Mouse (Mus musculus) frontal cortex, postnatal 14 days (tissue): Measurements from ENCODE around the gene Glyat.
A peak's percentile ranks its signal among the peaks of the same experiment; 100 is the strongest.
"Not testable (repeated sequence)": the region's sequence is repeated elsewhere in the genome, so short reads cannot be mapped to it uniquely, and the experiment has no call there.

ENCODE experiments used
- DNase-seq, 2 experiments: peaks; one replicate each; pipeline ENCODE4 v3.0.0; 2022; ENCODE audit warnings: low spot score in 2 of 2

Gene Glyat

GRCm38 (mm10) chr19:12633176-12633575 is at the start of gene Glyat:
TSS of gene Glyat (plus strand) at chr19:12633308.
- DNase-seq = no peak

GRCm38 (mm10) chr19:12585310-12585709 is 47.8 kb upstream of the Glyat start:
- no peak for DNase-seq

- DNase-seq = peak; percentile 42 to 69
Measured at GRCm38 (mm10) chr19:12591908-12592307, 41.2 kb upstream of the Glyat start.

- no peak for DNase-seq
Measured at GRCm38 (mm10) chr19:12595135-12595529, 38.0 kb upstream of the Glyat start.

GRCm38 (mm10) chr19:12595530-12596289 is 37.4 kb upstream of the Glyat start:
- DNase-seq = peak; percentile 30 to 38

- DNase-seq = peak in 1 of 2 experiments; percentile 7
Measured at GRCm38 (mm10) chr19:12596290-12597072, 36.6 kb upstream of the Glyat start.

- DNase-seq = no peak
Measured at GRCm38 (mm10) chr19:12597073-12597405, 36.1 kb upstream of the Glyat start.

GRCm38 (mm10) chr19:12598674-12599073 is 34.4 kb upstream of the Glyat start:
- DNase-seq = no peak

GRCm38 (mm10) chr19:12599674-12600073 is 33.4 kb upstream of the Glyat start, which contains the start of gene Gm4952:
TSS of gene Gm4952 (plus strand) at chr19:12599974.
- no peak for DNase-seq

GRCm38 (mm10) chr19:12600684-12601480 is 32.2 kb upstream of the Glyat start:
- no peak for DNase-seq

- no peak for DNase-seq
Measured at GRCm38 (mm10) chr19:12608336-12608735, 24.8 kb upstream of the Glyat start.

GRCm38 (mm10) chr19:12613646-12614045 is 19.5 kb upstream of the Glyat start:
- no peak for DNase-seq

GRCm38 (mm10) chr19:12634259-12634658 is 1.2 kb downstream of the Glyat start:
- no peak for DNase-seq

- no peak for DNase-seq
Measured at GRCm38 (mm10) chr19:12634963-12635362, 1.9 kb downstream of the Glyat start.

- DNase-seq = no peak
Measured at GRCm38 (mm10) chr19:12636863-12637262, 3.8 kb downstream of the Glyat start.

- DNase-seq = no peak
Measured at GRCm38 (mm10) chr19:12638049-12638448, 4.9 kb downstream of the Glyat start.

GRCm38 (mm10) chr19:12649511-12649910 is 16.4 kb downstream of the Glyat start:
- no peak for DNase-seq

- DNase-seq = no peak
Measured at GRCm38 (mm10) chr19:12666156-12666555, 33.0 kb downstream of the Glyat start.

- not testable (repeated sequence) for DNase-seq
Measured at GRCm38 (mm10) chr19:12668601-12669000, 35.5 kb downstream of the Glyat start.

GRCm38 (mm10) chr19:12670139-12670538 is 37.0 kb downstream of the Glyat start, which contains the start of gene Olfr1442:
TSS of gene Olfr1442 (plus strand) at chr19:12670439.
- no peak for DNase-seq

GRCm38 (mm10) chr19:12671051-12671450 is 37.9 kb downstream of the Glyat start:
- no peak for DNase-seq

GRCm38 (mm10) chr19:12677812-12678211 is 44.7 kb downstream of the Glyat start, which contains the start of gene Olfr1443:
TSS of gene Olfr1443 (plus strand) at chr19:12678112.
- no peak for DNase-seq
